Mouse (Mus musculus): ENCODE data around the gene Ocm.

Gene Ocm

DNA sequence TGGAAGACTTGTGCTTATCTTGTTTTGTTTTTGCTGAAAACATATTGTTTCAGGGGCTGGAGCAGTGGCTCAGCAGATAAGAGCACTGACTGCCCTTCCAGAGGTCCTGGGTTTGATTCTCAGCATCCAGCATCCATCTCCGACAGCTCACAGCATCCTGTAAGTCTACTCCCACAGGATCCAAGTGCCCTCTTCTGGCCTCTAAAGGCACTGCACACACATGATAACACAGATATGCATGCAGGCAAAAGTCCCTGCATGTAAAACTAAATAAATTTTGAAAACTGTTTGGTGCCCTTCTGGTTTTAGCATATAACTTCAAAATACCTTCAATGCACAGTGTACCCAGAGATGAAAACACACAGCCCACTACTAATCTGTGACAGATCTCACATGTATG lies 27.1 kb downstream of the Ocm start:
- DNase-seq: no peak

DNA sequence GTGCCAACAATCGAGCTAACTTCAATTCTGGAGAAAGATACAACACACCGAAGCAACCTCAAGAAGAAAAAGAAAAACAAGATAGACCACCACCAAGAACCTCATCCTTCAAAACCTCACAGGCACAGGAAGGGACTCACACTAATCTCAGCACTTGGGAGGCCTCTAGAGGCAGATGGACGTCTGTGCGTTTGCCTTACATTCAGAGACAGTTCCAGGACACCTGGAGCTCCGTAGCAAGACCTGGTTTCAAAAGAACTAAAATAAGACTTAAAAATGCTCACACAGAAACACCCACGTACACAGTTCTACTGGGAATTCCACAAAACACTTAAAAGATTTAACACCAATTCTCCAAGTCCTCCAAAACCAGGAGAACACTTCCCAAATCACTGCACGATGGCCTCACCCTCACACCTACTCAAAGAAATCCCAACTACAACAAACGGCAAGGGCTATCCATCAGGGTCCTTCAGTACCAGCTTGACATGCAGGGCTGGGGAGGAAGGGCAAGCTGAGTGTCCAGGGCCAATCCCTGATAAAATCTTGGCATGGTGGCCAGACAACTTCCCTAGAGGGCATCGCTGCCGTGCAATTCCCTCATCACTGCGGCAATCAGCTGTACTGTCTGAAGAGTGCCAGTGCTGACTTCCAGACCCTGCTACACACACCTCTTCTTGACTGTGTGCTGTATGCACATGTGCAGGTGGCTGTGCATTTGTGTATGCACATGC lies 31.7 kb downstream of the Ocm start:
- no peak for DNase-seq

DNA sequence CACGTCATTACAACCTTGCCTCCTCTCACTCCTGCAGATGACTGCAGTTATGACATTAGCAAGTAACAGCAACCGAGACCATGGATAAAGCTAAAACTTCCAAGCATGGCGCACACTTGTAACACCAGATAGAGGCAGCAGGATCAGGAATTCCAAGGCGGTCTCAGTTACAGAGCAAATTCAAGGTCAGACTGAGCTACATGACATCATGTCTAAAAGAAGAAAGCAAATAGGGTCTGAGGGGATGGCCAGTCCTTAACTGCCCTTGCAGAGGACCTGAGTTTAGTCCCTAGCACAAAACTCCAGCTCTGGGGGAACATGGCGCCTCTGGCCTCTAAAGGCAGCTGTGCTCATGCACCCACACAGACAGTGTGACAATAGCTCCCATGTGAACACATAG lies 32.6 kb downstream of the Ocm start:
- no peak for DNase-seq

DNA sequence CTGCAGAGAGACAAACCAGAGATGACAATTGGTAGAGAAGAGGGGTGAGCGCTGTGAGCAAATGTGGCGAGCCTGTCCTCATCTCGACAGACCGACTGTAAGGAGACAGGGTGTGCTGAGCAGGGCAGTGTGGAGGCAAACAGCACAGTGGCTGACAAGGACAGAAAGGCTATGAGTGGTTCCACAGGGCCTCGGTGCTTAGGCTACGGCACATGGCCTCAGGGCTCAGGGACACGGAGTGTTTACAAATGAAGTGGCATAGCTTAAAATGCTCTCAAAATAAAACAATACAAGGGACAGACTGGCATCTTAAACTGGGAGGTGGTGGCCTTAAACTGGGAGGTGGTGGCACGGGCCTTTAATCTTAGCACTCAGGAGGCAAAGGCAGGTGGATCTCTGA lies 33.2 kb downstream of the Ocm start:
- no peak for DNase-seq

DNA sequence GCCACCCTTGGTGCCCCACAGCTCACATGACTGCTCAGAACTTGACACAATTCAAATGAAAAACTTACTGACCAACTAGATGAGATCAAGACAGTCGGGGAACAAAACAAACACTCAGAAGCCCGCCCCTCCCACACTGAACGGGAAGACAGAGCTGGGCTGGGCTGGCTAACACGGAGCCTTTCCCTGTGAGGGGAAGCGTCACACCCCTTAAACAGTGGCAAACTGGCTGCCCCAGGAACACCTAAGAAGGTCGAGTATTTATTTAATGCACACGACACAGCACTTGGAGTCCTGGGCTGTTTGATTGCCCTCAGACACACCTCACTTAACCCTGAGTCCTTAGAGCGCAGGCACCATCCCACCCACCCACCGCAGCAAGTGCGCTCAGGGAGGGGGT lies 33.8 kb downstream of the Ocm start:
- DNase-seq: no peak

DNA sequence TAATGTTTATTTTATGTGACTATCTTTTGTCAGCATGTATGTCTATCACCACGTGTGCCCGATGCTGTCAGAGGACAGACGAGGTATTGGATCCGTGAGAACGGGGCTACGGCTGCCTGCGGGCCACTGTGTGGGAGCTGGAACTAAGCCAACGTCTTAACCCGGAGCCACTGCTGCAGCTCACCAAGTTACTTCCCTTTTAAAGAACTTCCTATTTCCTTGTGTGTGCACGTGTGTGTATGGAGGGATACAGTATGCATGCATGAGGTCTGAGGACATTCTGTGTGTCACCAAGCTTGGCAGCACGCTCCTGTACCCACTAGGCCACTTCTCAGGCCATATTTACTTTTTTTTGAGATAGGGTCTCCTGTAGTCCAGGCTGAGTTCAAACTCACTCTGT lies 36.4 kb downstream of the Ocm start:
- DNase-seq: no peak

DNA sequence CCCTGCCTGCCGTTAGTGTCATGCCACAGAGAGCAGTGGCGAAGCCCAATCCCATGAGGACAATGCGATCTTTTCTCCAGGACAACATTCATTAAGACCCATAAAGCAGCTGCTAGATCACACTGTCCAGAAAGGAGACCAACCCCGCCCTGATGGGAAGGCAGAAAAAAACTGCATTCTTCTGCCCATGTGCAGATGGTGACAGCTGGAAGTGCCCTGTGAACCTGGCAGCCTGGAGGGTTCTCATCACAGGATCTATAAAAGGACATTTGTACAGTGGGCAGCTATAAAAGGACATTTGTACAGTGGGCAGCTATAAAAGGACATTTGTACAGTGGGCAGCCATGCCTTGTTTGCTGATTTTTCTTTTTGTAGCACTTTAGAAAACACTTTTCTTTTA lies 37.4 kb downstream of the Ocm start:
- DNase-seq: no peak

DNA sequence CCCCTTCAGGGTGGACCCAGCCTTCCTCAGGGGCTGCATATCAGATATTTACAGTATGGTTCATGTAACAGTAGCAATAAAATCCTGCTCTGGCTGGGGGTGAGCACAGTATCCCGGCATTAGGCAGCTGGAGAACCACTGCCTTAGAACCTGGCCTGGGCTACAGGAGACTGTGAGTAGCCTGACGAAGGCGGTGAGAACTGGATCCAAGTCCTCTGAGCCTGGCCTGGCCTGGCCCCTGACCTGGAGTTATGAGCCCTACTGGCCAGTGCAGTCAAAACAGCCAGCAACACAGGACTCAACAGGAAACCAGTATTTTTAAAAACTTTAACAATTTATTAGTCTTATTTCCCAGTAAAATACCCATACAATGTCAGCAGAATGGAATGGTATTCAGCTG lies 38.9 kb downstream of the Ocm start:
- DNase-seq: peak; percentile 22

DNA sequence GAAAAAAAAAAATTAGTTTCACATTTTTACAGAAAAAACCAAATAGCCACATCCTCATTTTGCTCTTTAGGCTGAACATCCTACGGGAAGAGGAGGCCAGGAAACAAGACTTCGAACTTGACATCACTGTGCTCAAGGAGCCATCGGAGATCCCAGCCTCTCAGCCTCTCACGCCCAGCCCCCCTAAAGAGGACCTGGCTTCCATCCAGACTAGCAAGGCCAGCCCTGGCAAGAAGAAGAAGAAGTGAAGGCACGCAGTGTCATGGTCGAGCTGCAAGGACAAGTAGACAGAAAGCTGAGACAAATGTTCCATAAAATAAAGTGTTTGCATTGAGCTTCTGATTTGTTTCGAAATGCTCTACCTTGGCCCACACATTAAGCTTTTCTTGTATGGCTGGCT lies 41.1 kb downstream of the Ocm start:
- no peak for DNase-seq

DNA sequence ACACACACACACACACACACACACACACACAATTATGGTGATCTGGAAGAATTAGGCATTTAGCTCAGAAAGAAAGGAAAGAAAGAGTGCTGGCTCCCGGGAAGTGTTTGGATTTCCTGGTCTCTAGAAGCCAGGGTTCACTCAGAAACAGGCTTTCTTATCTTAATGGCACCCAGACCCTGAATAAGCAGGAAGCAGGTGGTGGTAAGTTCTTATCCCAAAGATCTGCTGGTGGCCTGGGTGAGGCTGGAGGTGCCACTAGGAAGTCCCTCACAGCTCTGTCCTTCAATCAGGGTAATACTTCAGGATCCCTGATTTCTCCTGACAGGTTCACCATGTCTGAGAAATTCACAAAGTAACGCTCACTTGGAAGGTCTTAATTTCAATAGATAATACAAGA lies 44.1 kb downstream of the Ocm start:
- no peak for DNase-seq

DNA sequence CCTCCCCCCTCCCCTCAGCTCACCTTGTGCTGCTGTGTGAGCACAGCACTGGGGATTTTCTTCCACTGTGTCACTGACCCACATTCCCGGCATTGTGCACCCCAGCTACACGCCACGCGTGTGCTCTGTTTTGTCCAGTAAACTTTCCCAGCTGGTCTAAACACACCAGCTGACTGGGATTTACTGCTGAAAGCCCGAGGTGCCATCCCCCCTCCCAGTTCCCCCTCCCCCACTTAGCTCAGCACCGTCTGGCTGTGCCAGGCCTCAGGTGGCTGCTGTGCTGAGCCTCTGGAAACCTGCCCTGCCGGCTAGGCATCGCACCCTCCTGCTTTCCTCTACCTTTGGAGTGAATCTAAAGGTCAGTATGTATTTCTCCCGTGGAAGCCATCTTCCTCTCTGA lies 45.6 kb downstream of the Ocm start:
- peak; percentile 47 for DNase-seq

DNA sequence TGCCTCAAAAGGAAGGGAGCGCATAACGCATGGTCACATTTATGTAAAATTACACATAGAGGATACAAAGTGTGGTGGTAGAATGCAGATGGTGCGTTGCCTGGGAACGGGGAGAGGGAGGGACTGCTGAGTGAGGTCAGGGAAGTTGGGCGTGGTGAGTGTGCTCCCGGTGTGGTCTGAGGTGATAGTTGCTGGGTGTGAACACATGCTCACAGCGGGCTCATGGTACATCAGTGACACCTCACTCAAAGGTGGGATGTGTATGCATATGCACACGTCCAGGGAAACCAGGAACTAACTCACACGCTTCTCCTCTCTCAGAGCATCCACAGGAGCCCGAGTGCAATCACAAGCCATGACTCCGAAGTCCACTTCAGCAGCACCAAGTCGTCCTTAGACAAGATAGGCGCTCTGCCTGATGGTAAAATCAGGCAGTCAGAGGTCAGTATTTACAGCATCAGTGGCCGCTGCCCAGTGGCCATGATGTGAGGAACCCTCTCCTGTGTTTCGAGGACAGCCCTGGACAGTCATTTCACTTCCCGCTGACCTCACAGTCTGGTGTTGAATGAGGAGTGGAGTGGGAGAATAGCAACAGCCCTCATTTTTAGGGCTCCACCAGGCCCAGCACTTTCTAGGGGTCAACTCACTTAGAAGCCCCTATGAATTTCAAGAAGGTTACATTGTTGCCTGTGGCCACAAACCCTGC lies 49.6 kb downstream of the Ocm start:
- DNase-seq: no peak

DNA sequence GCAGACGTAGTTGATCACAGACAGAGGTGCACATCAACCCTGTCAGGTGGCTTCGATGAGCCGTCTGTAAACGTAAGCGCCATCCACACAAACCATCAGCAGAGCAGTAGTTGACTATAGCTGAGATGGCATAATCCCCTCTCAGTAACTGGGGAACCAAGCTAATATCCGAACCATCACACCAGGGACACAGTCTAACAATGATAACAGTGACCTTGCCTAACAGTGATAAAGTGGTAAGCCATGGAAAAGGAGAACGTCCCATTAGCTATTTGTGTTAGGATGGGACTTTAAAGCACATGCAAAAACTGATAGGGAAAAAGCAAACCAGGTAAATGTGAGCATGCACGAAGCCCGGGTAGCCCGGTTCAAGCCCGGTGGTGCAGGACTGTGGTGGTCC lies 50.2 kb downstream of the Ocm start:
- DNase-seq: no peak

DNA sequence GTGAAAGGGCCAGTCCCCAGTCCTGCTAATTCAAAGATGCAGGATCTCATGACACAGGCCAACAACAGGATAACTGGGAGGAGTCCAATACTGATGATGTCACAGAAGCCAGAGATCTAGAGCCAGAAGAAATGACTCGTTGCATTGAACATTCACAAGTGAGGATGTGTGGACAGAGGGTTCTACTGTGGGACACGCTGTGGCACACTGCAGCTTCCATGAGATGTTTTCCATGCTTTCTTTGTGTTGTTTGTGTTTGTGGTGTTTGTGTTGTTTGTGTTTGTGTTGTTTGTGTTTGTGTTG lies 50.9 kb downstream of the Ocm start:
- DNase-seq: no peak

DNA sequence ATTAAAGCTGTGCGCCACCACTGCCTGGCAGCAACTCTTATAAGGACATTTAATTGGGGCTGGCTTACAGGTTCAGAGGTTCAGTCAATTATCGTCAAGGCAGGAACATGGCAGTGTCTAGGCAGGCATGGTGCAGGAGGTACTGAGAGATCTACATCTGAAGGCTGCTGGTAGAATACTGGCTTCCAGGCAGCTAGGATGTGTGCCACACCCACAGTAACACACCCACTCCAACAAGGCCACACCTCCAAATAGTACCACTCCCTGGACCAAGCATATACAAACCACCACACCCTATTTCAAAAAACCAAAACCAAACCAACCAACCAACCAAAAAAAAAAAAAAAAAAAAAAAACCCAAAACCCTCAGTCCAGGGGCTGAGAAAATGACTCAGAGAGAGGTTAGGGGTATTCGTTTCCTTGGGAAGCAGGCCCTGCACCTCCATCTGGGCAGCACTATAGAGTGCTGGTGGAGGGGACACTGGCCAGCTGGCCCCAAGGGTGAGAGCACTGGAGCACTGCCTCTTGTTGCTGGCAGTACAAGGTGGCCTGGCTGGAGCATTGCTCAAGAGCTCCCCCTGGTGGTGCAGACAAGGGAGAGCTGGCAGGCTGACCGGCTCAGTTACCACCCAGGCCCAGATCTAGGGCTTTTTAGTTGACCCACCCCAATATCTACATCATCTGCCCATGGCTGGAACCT lies 51.4 kb downstream of the Ocm start:
- DNase-seq: peak; percentile 65

DNA sequence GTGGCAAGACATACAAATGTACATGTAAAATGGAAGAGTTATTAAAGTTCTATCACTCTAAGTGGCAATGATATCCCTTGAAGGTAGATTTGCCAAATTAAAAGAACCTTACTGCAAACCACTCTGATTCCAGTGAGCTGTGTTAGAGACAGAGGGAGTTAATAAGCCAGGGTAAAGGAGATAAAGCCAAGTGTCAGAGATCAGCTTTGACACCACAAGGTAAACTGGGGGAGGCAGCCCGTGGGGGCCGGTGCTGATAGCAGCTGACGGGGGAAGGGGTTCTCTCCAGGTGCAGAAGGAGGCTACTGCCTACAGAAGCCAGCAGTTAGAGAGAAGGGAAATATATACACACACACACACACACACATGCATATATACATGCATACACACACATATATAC lies 53.8 kb downstream of the Ocm start:
- DNase-seq: no peak
